Comparison of ENCODE assay signal across 20 mouse cellular contexts in genomic region chr15:101333165-101333564, GRCm38 (mm10). TPM values are rescaled to one million over a fixed set of nuclear protein-coding genes. Genes with fewer than 3 reads are reported as not detected.
DNase-seq lines count a peak whose midpoint lies in the region; ATAC-seq and TF ChIP-seq lines count a peak whose summit lies in the region.
"Had no signal": no experiment of that assay in that cellular context is flagged by ENCODE, and none has a peak within 500 bp of the region (broad histone marks: within the 10 kb centered on the region; RNA-seq: fewer than 3 reads in every experiment).

No protein-coding gene starts in this region.

- no peak for TF ChIP-seq POLR2A in myocyte (IDR thresholded peaks at IDR 0.05; ENCODE audit: insufficient read length, low read depth)

- H3K36me3 ChIP-seq in lung, postnatal 0 days (ENCODE audit: insufficient read depth, low read length): no peaks in the 10 kb centered on the region
- H3K36me3 ChIP-seq in embryonic facial prominence, embryonic 15.5 days: no peaks in the 10 kb centered on the region
- H3K36me3 ChIP-seq in myocyte (ENCODE audit: control insufficient read depth, insufficient read depth): no peaks in the 10 kb centered on the region
- H3K36me3 ChIP-seq in forebrain, embryonic 14.5 days (ENCODE audit: control insufficient read depth, insufficient read depth, low read length): no peaks in the 10 kb centered on the region
- H3K36me3 ChIP-seq: liver, embryonic 15.5 days; neural tube, embryonic 12.5 days had no signal

- peak overlapping the region; percentile 54; the same call in 1 of the 2 replicates for H3K27ac ChIP-seq in lung, postnatal 0 days (ENCODE audit: low read length)
- peak overlapping the region; percentile 83 for H3K27ac ChIP-seq in embryonic facial prominence, embryonic 15.5 days (replicated peaks)
- no peak overlapping the region for H3K27ac ChIP-seq in forebrain, embryonic 14.5 days (ENCODE audit: low read depth, low read length)
- H3K27ac ChIP-seq: hindbrain, embryonic 14.5 days; liver, embryonic 15.5 days; neural tube, embryonic 12.5 days had no signal

- no peak overlapping the region for H3ac ChIP-seq in myocyte (ENCODE audit: control insufficient read depth, insufficient read length)

- no peak overlapping the region for H3K4me3 ChIP-seq in lung, postnatal 0 days (ENCODE audit: low read depth, low read length)
- H3K4me3 ChIP-seq in embryonic facial prominence, embryonic 15.5 days (replicated peaks): no peak overlapping the region
- H3K4me3 ChIP-seq in myocyte: no peak overlapping the region
- H3K4me3 ChIP-seq in forebrain, embryonic 14.5 days (ENCODE audit: low read depth, low read length): no peak overlapping the region
- H3K4me3 ChIP-seq: liver, embryonic 15.5 days; neural tube, embryonic 12.5 days had no signal

- no peaks in the 10 kb centered on the region for H3K9me3 ChIP-seq in lung, postnatal 0 days (ENCODE audit: low read length)
- no peaks in the 10 kb centered on the region for H3K9me3 ChIP-seq in embryonic facial prominence, embryonic 15.5 days (replicated peaks)
- H3K9me3 ChIP-seq in forebrain, embryonic 14.5 days (replicated peaks; ENCODE audit: control insufficient read depth, low read length): no peaks in the 10 kb centered on the region
- H3K9me3 ChIP-seq: liver, embryonic 15.5 days; neural tube, embryonic 12.5 days had no signal

- no peaks in the 10 kb centered on the region for H3K27me3 ChIP-seq in lung, postnatal 0 days (replicated peaks; ENCODE audit: insufficient read depth, low read length)
- no peaks in the 10 kb centered on the region for H3K27me3 ChIP-seq in embryonic facial prominence, embryonic 15.5 days
- H3K27me3 ChIP-seq in myocyte (ENCODE audit: control insufficient read depth, insufficient read depth, insufficient read length): no peaks in the 10 kb centered on the region
- no peaks in the 10 kb centered on the region for H3K27me3 ChIP-seq in forebrain, embryonic 14.5 days (replicated peaks; ENCODE audit: control insufficient read depth, insufficient read depth, low read length)

- peaks cover 5% of the 10 kb centered on the region; the same call in 1 of the 2 replicates for H3K4me1 ChIP-seq in lung, postnatal 0 days (ENCODE audit: insufficient read depth, low read depth, low read length)
- H3K4me1 ChIP-seq in embryonic facial prominence, embryonic 15.5 days: peaks cover 44% of the 10 kb centered on the region
- no peaks in the 10 kb centered on the region for H3K4me1 ChIP-seq in forebrain, embryonic 14.5 days (ENCODE audit: control insufficient read depth, insufficient read depth, low read length)

- H3K4me2 ChIP-seq in lung, postnatal 0 days (replicated peaks; ENCODE audit: low read depth, low read length): no peak overlapping the region
- H3K4me2 ChIP-seq in embryonic facial prominence, embryonic 15.5 days (replicated peaks): no peak overlapping the region
- H3K4me2 ChIP-seq in myocyte (ENCODE audit: low read depth): peak overlapping the region; percentile 20
- H3K4me2 ChIP-seq in forebrain, embryonic 14.5 days (ENCODE audit: low read length): no peak overlapping the region
- H3K4me2 ChIP-seq: hindbrain, embryonic 14.5 days; liver, embryonic 15.5 days; neural tube, embryonic 12.5 days had no signal

- WGBS in lung, postnatal 0 days: 14% methylated on average over 1 of the region's 1 CpGs
- 8% methylated on average over 1 of the region's 1 CpGs for WGBS in embryonic facial prominence, embryonic 15.5 days
- 27% methylated on average over 1 of the region's 1 CpGs for WGBS in forebrain, embryonic 14.5 days

- DNase-seq in lung, postnatal 0 days (ENCODE audit: low spot score): no peak
- DNase-seq in lung, adult 18-20 months: no peak
- no peak for DNase-seq in kidney, postnatal 4 days
- no peak for DNase-seq in frontal cortex, postnatal 25 days (ENCODE audit: low spot score in 2 of 2)
- no peak for DNase-seq in forebrain, embryonic 14.5 days (ENCODE audit: low spot score)
- DNase-seq: adrenal gland, postnatal 25 days; B cell, adult 2 months; cerebellum, adult 18-20 months; heart, postnatal 36 days; kidney, adult 8-10 months; lung, postnatal 14 days; thymus, postnatal 4 days had no signal

- no peak for TF ChIP-seq CTCF in lung, postnatal 0 days (IDR thresholded peaks at IDR 0.05)

- H3K79me2 ChIP-seq in myocyte (ENCODE audit: control insufficient read depth, insufficient read depth): no peaks in the 10 kb centered on the region

- no peak for ATAC-seq in lung, postnatal 0 days
- ATAC-seq in embryonic facial prominence, embryonic 15.5 days (ENCODE audit: insufficient number of reproducible peaks, low FRiP score, low TSS enrichment, low read depth): no peak
- ATAC-seq in forebrain, embryonic 14.5 days: no peak
- ATAC-seq: forebrain, embryonic 16.5 days; midbrain, embryonic 16.5 days had no signal

- H3K9ac ChIP-seq in lung, postnatal 0 days (replicated peaks; ENCODE audit: low read depth): no peak overlapping the region
- H3K9ac ChIP-seq in embryonic facial prominence, embryonic 15.5 days: no peak overlapping the region
- H3K9ac ChIP-seq in forebrain, embryonic 14.5 days (ENCODE audit: low read length): no peak overlapping the region
- H3K9ac ChIP-seq: hindbrain, embryonic 14.5 days; liver, embryonic 15.5 days; neural tube, embryonic 12.5 days had no signal

- no peak for TF ChIP-seq EP300 in lung, postnatal 0 days (IDR thresholded peaks at IDR 0.05)

TF ChIP-seq in myocyte, 11 proteins besides CTCF, POLR2A, EP300 and RAD21:
- TF ChIP-seq E2F4 (IDR thresholded peaks at IDR 0.05; ENCODE audit: insufficient read depth): no peak
- TF ChIP-seq MYOG (IDR thresholded peaks at IDR 0.05; ENCODE audit: control insufficient read depth in 1 of 3, insufficient read depth in 1 of 3, insufficient read length in 2 of 3, low read depth in 2 of 3): peak; percentile 35 to 88 (median 84)
- no peak for TF ChIP-seq REST (IDR thresholded peaks at IDR 0.05; ENCODE audit: insufficient read depth, insufficient read length)
- peak; percentile 35 for TF ChIP-seq TCF3 (IDR thresholded peaks at IDR 0.05; ENCODE audit: insufficient read length, low read depth)
- TF ChIP-seq MYOD1 (IDR thresholded peaks at IDR 0.05; ENCODE audit: control insufficient read depth in 1 of 3, insufficient read length in 2 of 3, low read depth in 2 of 3): peak; percentile 84 to 98 (median 97)
- TF ChIP-seq CEBPB (IDR thresholded peaks at IDR 0.05; ENCODE audit: insufficient read depth, poor library complexity, severe bottlenecking): no peak
- TF ChIP-seq POLR2AphosphoS2 (IDR thresholded peaks at IDR 0.05; ENCODE audit: insufficient read length, low read depth): no peak
- TF ChIP-seq TCF12 (IDR thresholded peaks at IDR 0.05; ENCODE audit: insufficient read depth, poor library complexity, severe bottlenecking): peak; percentile 73

RNA-seq across cellular contexts. Expression of gene Krt80, which starts 36.8 kb away (rescaled TPM):
- 19.6 and 26.3 TPM in 2 replicates for polyA plus RNA-seq in lung, postnatal 0 days (2015; fragmentation: Nextera tagmentation; extraction: Ambion mirVana)
- polyA plus RNA-seq in embryonic facial prominence, embryonic 15.5 days (2015; fragmentation: Nextera tagmentation; extraction: Ambion mirVana): 26.9 and 33.5 TPM in 2 replicates
- 7.7 TPM for polyA plus RNA-seq in myocyte (2012; fragmentation: generic; extraction: Trizol)
- polyA plus RNA-seq in forebrain, embryonic 14.5 days (2014; fragmentation: Nextera tagmentation; extraction: Ambion mirVana): not detected in 2 replicates
- polyA plus RNA-seq: limb, embryonic 11.5 days; neural tube, embryonic 12.5 days had no signal

RNA-seq across cellular contexts. Expression of gene 6030408B16Rik, which starts 40.2 kb away (rescaled TPM):
- 74.9 and 82.4 TPM in 2 replicates for polyA plus RNA-seq in lung, postnatal 0 days (2015; fragmentation: Nextera tagmentation; extraction: Ambion mirVana)
- 1.3 and 1.5 TPM in 2 replicates for polyA plus RNA-seq in embryonic facial prominence, embryonic 15.5 days (2015; fragmentation: Nextera tagmentation; extraction: Ambion mirVana)
- polyA plus RNA-seq in myocyte (2012; fragmentation: generic; extraction: Trizol): 0.16 TPM
- 0.25 TPM in 2 replicates for polyA plus RNA-seq in forebrain, embryonic 14.5 days (2014; fragmentation: Nextera tagmentation; extraction: Ambion mirVana)

RNA-seq across cellular contexts. Expression of gene Atg101, which starts 49.1 kb away (rescaled TPM):
- polyA plus RNA-seq in lung, postnatal 0 days (2015; fragmentation: Nextera tagmentation; extraction: Ambion mirVana): 73.1 and 74.2 TPM in 2 replicates
- polyA plus RNA-seq in embryonic facial prominence, embryonic 15.5 days (2015; fragmentation: Nextera tagmentation; extraction: Ambion mirVana): 69.9 and 71.9 TPM in 2 replicates
- polyA plus RNA-seq in myocyte (2012; fragmentation: generic; extraction: Trizol): 110 TPM
- polyA plus RNA-seq in forebrain, embryonic 14.5 days (2014; fragmentation: Nextera tagmentation; extraction: Ambion mirVana): 82.3 and 83.1 TPM in 2 replicates

Comparison
In these comparisons a context has a peak if more than half of its experiments do, and no peak if none do; other contexts are left out.
1. RNA of gene 6030408B16Rik, which starts 40.2 kb away (polyA plus RNA-seq): 74.9 to 82.4 TPM in lung, postnatal 0 days; 1.3 to 1.5 TPM in embryonic facial prominence, embryonic 15.5 days, 0.25 TPM in forebrain, embryonic 14.5 days and 0.16 TPM in myocyte (single experiment); every median in the first group is over 10 times any median in the second.